Mouse (Mus musculus) spleen, embryonic (tissue): ENCODE measurements around the gene Clasrp.

ENCODE experiments used
- CTCF ChIA-PET: fragments of 350-600 bp; sonication (Branson Sonifier 250); formaldehyde crosslinking; loops from one replicate; lab custom pipeline; 2022; lab: Charles Lee

Clasrp gene

GRCm38 (mm10) chr7:19603849-19604605, at the start of gene Clasrp:
Gene Clasrp (minus strand): TSS chr7:19604486.
- CTCF ChIA-PET: interaction anchor here (0.7 kb wide), 1 partner anchor 179 kb away, joined by 3 read pairs; no protein-coding TSS in a partner anchor

DNA sequence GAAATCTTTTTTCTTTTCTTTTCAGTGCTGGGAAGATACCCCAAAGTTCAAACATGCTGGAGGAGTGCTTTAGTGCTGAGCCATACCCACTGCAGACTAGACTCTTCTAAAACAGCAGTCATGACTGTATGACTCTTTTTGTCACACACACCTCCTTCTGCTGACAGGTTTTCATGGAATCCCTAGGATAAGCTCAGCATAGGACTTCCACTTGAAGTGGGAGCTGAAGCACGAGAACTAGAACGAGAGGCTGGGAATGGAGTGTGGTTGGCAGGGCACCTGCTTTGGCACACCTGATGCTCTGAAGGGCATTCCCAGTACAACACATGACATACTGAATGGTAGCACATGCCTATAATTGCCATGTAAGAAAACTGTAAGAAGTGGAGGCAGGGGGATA, 48.3 kb upstream of the Clasrp start:
- CTCF ChIA-PET: interaction anchor here (0.6 kb wide), 1 partner anchor 52 kb away, joined by 4 read pairs; no protein-coding TSS in a partner anchor

- CTCF ChIA-PET: interaction anchor here (0.6 to 1.1 kb wide), 2 partner anchors 62 to 176 kb away, joined by 3 to 6 read pairs; no protein-coding TSS in a partner anchor
Observed at GRCm38 (mm10) chr7:19651063-19651786, 46.9 kb upstream of the Clasrp start.

GRCm38 (mm10) chr7:19641223-19641622, 36.9 kb upstream of the Clasrp start:
- CTCF ChIA-PET: no interaction called here

DNA sequence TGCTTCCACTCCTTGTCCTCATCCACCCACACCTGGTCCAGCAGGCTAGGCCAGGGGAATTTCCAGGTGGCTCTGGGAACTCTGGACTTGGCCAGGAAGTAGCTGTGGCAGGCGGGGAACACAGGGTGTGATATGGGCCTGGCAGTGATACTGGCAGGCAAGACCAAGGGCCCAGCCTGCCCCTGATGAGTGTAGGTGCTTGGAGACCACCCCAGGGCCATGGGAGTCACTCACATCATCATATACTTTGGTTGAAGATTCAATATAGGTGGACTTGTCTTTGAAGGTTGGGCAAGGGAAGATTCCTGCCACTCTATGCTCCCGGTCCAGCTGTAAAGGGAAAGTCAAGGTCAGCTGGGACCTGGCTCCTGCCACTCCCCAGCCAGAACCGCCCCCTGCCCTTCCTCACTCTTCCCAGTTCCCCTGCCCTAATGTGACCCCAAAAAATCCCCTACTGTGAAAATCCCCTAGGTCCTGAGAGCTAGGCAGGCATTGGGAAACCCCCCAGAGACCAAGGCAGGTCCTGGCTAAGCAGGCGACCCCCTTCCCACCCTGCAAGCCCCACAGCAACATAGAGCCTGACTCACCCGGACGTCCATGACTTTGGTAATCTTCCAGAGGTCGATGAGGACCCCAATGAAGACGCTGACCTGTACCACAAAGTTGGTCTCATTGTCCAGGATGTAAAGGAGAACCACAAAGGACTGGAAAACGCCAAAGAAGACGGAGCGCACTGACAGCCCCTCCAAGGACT, 31.0 kb upstream of the Clasrp start:
- CTCF ChIA-PET: no interaction called here

DNA sequence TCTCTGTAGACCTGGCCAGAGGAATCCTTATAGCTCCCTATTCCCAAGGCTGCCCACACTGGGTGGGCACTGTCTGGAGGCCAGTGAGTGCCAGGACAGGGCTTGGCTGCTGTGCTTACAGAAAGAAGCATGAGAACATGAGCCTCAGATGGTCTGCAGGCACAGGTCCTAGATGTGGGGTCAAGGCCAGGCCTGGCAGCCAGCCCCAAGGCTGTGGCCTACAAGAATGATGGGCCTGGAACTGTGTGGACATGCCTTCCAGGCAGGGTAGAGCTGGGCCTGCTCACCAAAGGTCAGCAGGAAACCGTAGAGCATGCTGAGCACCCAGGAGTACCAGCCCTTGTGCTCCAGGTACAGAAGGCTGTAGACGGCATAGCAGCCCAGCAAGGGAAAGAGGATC, 30.3 kb upstream of the Clasrp start:
- CTCF ChIA-PET: no interaction called here

DNA sequence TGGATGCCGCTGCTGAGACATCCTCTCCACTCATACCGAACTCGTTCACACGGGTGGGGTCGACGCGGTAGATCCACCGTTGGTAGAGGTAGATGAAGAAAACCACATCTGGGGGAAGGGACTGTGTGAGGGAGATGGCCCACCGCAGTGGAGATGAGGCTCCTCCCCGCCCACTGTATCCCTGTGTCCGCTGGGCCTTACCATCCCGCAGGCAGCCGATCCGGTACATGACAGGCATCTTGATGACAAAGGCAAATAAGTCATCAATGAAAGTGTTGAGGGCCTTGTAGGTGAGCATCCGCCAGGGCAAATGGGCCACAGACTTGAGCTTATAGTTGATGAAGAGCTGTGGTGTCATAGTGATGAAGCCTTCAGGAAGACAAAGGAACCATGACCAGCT, 29.6 kb upstream of the Clasrp start:
- CTCF ChIA-PET: no interaction called here

DNA sequence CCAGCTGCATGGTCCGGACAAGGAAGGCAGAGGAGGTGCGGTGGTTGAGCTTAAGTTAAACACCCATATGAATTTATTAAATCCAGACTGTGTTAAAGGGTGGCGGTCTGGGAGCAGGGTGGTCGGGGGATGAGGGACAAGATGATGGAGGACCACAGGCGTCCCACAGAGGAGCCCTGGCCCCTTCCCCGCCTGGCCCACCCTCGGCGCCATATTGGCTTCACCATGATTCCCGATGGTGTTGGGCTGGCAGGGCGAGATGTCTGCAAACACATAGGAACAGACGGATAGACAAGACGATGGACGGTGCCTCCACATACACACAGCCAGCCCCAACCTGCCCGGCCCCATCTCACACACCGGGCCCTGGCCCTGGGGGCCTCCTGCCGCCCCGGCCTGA, 28.9 kb upstream of the Clasrp start:
- CTCF ChIA-PET: no interaction called here

- CTCF ChIA-PET: no interaction called here
Observed at GRCm38 (mm10) chr7:19632720-19633119, 28.4 kb upstream of the Clasrp start.

GRCm38 (mm10) chr7:19632275-19632674, 28.0 kb upstream of the Clasrp start:
- CTCF ChIA-PET: no interaction called here

GRCm38 (mm10) chr7:19629361-19629734, 25.1 kb upstream of the Clasrp start, which contains the start of gene Relb:
Gene Relb (minus strand): TSS chr7:19629438.
- CTCF ChIA-PET: interaction anchor here (0.9 kb wide), 1 partner anchor 13 kb away, joined by 4 read pairs; no protein-coding TSS in a partner anchor

GRCm38 (mm10) chr7:19628536-19629360, 24.5 kb upstream of the Clasrp start:
- CTCF ChIA-PET: no interaction called here

DNA sequence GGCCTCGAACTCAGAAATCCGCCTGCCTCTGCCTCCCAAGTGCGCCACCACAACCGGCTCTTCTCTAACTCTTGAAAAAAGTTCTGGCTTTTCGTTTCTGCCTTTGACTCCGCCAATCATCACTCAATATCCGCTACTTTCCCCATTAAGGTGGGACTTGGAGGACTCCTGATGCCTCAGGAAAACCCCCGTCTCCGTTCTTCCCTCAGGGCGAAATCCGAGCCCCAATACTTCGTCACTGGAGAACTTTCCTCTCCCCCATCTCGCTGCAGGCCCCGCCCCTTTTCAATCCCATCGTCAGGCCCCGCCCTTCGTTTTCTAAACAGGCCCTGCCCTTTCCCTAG, 23.9 kb upstream of the Clasrp start:
- CTCF ChIA-PET: no interaction called here

DNA sequence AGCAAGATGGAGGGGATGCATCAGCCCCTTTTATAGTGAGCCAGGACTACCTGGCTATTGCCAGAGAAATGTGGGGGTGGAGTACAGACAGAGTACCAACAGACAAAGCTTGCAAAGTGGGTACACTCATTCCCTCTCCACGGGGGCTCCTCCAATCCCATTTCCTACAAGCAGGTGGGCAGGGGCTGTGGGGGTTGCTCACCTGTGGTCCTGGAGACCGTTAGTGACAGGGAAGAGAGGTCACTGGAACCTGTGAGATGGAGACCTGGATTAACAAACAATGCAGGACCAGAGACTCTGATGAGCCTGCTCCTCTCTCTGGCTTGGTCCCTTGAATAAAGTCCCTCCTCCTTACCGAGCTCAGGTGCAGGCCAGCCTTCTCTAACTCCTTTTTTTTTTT, 23.4 kb upstream of the Clasrp start:
- CTCF ChIA-PET: no interaction called here

GRCm38 (mm10) chr7:19623433-19623832, 19.1 kb upstream of the Clasrp start:
- CTCF ChIA-PET: no interaction called here

GRCm38 (mm10) chr7:19622241-19622640, 18.0 kb upstream of the Clasrp start:
- CTCF ChIA-PET: no interaction called here

DNA sequence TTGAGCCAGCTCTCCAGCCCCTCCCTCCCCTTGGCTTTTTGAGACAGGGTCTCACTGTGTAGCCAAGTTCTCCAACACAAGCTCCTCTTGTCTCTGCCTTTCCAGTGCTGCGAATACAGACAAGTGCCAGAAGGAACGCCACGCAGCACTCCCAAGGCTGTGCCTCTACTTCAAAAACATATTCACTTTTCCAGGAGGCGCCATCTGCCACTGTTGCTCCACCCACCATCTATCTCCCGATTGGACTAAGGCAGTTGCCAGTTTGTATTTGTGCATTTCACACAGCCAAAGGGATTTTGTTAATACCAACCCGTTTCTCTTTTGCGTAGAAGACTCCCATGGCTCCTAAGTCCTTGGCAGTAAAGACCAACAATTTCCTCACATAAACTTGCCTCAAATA, 16.5 kb upstream of the Clasrp start:
- CTCF ChIA-PET: no interaction called here

DNA sequence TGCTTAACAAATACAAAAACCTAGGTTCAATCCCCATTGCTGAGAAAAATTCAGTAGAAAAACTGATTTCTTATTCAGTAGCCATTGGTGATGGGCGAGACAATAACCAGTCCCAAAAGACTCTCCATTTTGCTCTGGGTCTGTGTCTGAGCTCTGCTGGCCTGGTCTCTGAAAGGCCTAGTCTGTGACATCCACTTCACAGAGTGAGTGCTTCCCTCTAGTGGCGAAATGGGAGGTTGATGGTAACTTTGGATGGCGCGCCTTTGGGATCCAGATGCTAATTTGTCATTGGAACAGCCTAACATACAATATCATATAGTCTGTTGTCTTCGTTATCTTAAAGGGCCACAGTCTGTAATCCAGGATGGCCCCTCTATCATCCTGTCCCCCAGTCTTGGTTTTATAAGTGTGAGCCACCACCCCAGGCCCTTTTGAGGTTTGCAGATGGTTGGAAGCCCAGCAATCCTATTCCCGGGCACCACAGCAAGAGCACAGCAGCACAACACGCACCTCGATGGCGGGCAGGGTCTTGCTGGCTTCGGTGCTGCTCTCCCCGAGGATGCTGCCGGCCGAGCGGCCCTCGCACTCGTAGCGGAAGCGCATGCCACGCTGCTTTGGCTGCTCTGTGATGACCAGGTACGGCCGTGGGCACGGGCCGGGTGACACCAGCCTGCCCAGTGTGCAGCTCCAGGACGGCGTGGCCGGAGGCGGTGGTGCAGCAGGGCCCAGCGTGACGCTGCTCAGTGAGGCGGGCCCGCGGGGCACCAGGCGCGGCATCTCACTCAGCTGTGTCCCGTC, 14.9 kb upstream of the Clasrp start:
- CTCF ChIA-PET: no interaction called here

GRCm38 (mm10) chr7:19615036-19615577, 10.8 kb upstream of the Clasrp start:
- CTCF ChIA-PET: no interaction called here

DNA sequence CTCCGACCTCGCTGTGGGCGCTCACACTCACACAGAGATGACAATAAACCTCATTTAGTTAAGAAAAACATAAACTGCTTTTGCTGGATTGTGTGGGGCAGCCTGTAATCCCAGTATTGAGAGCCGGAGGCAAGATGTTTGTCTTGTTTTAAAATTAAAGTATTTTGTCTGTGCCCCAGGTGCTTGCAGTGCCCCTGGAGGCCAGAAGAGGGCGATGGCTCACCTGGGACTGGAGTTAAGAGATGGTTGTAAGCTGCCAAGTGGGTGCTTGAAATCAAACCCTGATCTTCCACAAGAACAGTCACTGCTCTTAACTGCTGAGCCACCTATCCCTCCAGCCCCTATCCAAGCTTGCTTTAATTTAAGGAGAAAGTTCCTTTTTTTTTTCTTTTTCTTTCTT, 6.7 kb upstream of the Clasrp start:
- CTCF ChIA-PET: interaction anchor here (0.7 kb wide), 1 partner anchor 54 kb away, joined by 14 read pairs; the partner anchor contains the start of gene Clptm1
